Mouse (Mus musculus) cerebellum, adult 2 months (tissue): ENCODE results near the gene Dennd2a. TPM values are rescaled to one million over a fixed set of nuclear protein-coding genes. Genes with fewer than 3 reads are reported as not detected.

Source experiments
- DNase-seq, 2 experiments: peaks; one replicate each; pipeline ENCODE4 v3.0.0; 2021
- H3K27ac ChIP-seq: fragments of 200-500 bp; 2 replicates; pipeline ENCODE4 v1.5.1; 2012; ENCODE audit warnings: low read length, control low read depth, inconsistent platforms; ENCODE audit not compliant: insufficient read depth
- H3K27me3 ChIP-seq: fragments of 200-500 bp; 2 replicates; pipeline ENCODE4 v1.6.1; 2012; ENCODE audit warnings: inconsistent platforms, mild to moderate bottlenecking, low read length, moderate library complexity; ENCODE audit not compliant: control insufficient read depth, insufficient read depth
- H3K4me1 ChIP-seq: fragments of 200-500 bp; 2 replicates; pipeline ENCODE4 v1.6.1; 2011; ENCODE audit warnings: low read length; ENCODE audit not compliant: control insufficient read depth, insufficient read depth
- H3K4me3 ChIP-seq: fragments of 200-500 bp; replicated peaks from 2 replicates; pipeline ENCODE3; 2011; ENCODE audit warnings: mild to moderate bottlenecking, low read depth, low read length, control low read depth; ENCODE audit not compliant: insufficient read depth
- CTCF ChIP-seq: fragments of 200-500 bp; IDR thresholded peaks from 2 replicates; pipeline ENCODE4 v1.5.1; 2011; ENCODE audit warnings: low read depth, mild to moderate bottlenecking, control low read depth, low read length, moderate library complexity, borderline replicate concordance; ENCODE audit not compliant: insufficient read depth
- POLR2A ChIP-seq: fragments of 200-500 bp; IDR thresholded peaks from 2 replicates; pipeline ENCODE4 v1.6.1; 2011; ENCODE audit warnings: low read length, control low read depth, borderline replicate concordance; ENCODE audit not compliant: insufficient read depth
- WGBS: fragments of 180-500 bp; shearing (Covaris S2); methylation state at CpG from one replicate; pipeline ENCODE4 v1.1.7; 2018; 5-methylcytosine and 5-hydroxymethylcytosine counted together
- polyA plus RNA-seq: library from polyadenylated mRNA; depleted of rRNA; stranded (reverse); fragments of >200 nt; gene quantifications from 2 replicates; pipeline ENCODE4 v1.2.3, GENCODE M21; 2012

Gene Dennd2a
- polyA plus RNA-seq, 1 experiment, result 12.3 TPM

DNA sequence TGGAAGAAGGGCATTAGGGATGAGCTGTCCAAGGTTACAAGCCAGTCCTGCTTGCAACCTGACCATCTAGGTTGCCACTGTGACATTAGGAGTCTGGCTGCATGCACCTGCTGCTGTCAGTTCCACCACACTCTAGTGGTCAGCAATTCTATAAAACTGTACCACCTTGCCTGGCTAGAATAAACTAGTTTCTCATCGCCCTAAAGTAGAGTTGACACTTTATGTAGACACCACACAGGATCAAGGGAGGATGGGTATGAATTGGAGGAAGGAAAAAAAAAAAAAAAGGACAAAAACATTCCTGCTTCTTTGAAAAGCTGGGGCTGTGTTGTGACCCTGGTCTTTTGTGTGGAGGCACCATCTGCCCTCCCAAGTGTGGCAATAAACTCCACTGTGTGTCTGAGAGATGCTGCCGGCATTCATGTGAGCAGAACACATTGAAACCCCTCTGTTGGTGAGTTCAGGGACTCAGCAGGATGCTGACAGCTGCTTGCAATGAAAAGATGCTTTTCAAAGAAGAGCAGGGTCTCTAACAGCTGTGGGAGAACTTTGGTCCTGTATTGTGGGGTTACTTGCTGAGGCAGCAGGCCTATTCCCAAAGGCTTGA, 122.7 kb downstream of the Dennd2a start:
- no peak overlapping the region for H3K27ac ChIP-seq
- DNase-seq, result no peak
- no peak for TF ChIP-seq CTCF
- no peak for TF ChIP-seq POLR2A
- no peak overlapping the region for H3K4me3 ChIP-seq
- H3K4me1 ChIP-seq, result no peaks in the 10 kb centered on the region
- 37% methylated on average over 2 of the region's 2 CpGs for WGBS
- no peaks in the 10 kb centered on the region for H3K27me3 ChIP-seq

GRCm38 (mm10) chr6:39434111-39434885, 123.4 kb downstream of the Dennd2a start:
- H3K4me3 ChIP-seq, result no peak overlapping the region
- TF ChIP-seq POLR2A (no peak), CTCF (no peak)
- WGBS, result 79% methylated on average over 2 of the region's 2 CpGs
- no peak overlapping the region for H3K27ac ChIP-seq
- no peaks in the 10 kb centered on the region for H3K27me3 ChIP-seq
- no peaks in the 10 kb centered on the region for H3K4me1 ChIP-seq
- DNase-seq, result no peak

DNA sequence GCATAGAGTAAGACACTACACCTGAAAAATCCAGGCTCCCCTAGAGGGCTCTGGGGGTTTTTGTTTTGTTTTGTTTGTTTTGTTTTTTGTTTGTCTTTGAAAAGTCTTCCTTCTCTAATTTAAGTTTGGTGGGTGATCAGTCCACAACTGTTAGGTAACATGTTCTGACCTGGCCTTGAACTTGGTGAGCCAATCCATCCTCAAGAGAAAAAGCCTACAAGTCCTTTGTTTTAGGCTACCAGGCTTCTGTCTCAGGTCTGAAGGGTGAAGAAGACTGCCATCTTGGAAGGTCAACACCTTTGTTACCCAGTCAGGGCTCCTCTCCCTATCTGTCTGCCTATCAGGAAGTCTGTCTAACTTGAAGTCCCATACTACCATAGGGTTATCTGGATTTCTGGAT, 124.0 kb downstream of the Dennd2a start:
- no peak for DNase-seq
- H3K27ac ChIP-seq, result no peak overlapping the region
- H3K4me3 ChIP-seq, result no peak overlapping the region
- no peaks in the 10 kb centered on the region for H3K4me1 ChIP-seq
- H3K27me3 ChIP-seq, result no peaks in the 10 kb centered on the region
- TF ChIP-seq CTCF, result no peak
- no peak for TF ChIP-seq POLR2A

DNA sequence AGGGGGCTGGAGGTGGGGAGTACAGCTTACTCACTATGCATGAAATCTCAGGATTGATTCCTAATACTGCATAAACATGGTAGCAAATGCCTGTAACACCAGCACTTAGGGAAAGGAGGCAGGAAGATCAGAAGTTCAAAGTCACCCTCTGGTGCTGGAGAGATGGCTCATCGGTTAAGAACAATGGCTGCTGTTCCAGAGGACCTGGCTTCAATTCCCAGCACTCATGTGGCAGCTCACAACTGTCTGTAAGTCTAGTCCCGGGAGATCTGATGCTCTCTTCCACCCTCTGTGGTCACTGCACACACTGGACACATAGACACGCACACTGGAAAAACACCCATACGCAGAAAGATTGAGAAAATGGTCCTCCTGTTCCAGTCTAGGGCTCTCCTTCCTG, 124.5 kb downstream of the Dennd2a start:
- H3K27me3 ChIP-seq, result no peaks in the 10 kb centered on the region
- H3K27ac ChIP-seq, result no peak overlapping the region
- no peak overlapping the region for H3K4me3 ChIP-seq
- no peak for TF ChIP-seq CTCF
- TF ChIP-seq POLR2A, result no peak
- no peaks in the 10 kb centered on the region for H3K4me1 ChIP-seq
- DNase-seq, result no peak
- 77% methylated on average over 4 of the region's 4 CpGs for WGBS

DNA sequence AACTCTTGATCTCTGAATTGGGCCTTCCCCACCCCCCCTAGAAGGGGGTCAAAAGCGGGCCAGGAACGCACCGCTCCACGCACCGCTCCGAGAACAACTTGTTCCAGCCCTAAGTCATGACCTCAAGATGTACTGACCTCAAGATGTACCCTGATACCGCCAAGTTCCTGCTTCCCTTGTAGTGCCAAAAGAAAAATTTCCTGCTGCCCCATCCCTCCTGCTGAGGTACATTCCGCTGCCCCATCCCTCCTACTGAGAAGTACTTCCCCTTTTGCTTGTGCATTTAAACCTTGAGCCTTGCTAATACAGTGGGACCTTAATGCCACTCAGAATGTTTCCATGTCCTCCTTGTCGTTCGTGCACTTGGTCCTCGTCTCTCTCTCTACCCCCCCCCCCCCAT, 126.9 kb downstream of the Dennd2a start:
- WGBS, result 59% methylated on average over 11 of the region's 11 CpGs
- Histone ChIP-seq H3K4me1 (no peaks in the 10 kb centered on the region), H3K27ac (no peak overlapping the region), H3K27me3 (no peaks in the 10 kb centered on the region), H3K4me3 (no peak overlapping the region)
- DNase-seq, result no peak
- no peak for TF ChIP-seq CTCF
- TF ChIP-seq POLR2A, result no peak

GRCm38 (mm10) chr6:39429007-39429788, 128.5 kb downstream of the Dennd2a start:
- no peak for DNase-seq
- H3K4me3 ChIP-seq, result no peak overlapping the region
- TF ChIP-seq POLR2A, result no peak
- no peak for TF ChIP-seq CTCF
- WGBS, result 70% methylated on average over 6 of the region's 6 CpGs
- no peaks in the 10 kb centered on the region for H3K4me1 ChIP-seq
- H3K27me3 ChIP-seq, result no peaks in the 10 kb centered on the region
- no peak overlapping the region for H3K27ac ChIP-seq

- Histone ChIP-seq H3K27me3 (no peaks in the 10 kb centered on the region), H3K4me1 (no peaks in the 10 kb centered on the region), H3K27ac (no peak overlapping the region), H3K4me3 (no peak overlapping the region)
- 88% methylated on average over 4 of the region's 4 CpGs for WGBS
- TF ChIP-seq CTCF, result no peak
- no peak for TF ChIP-seq POLR2A
- no peak for DNase-seq
Observed at GRCm38 (mm10) chr6:39427276-39428003, 130.2 kb downstream of the Dennd2a start.
